In genomic region chr4:45672262-45673076, GRCm38 (mm10) we compare ENCODE assay signal across 12 mouse cellular contexts.
A peak's percentile ranks its signal among the peaks of the same experiment; 100 is the strongest.
DNase-seq lines count a peak whose midpoint lies in the region; ATAC-seq and TF ChIP-seq lines count a peak whose summit lies in the region.
"Had no signal": no experiment of that assay in that cellular context is flagged by ENCODE, and none has a peak within 500 bp of the region (broad histone marks: within the 10 kb centered on the region; RNA-seq: fewer than 3 reads in every experiment).

No protein-coding gene starts in this region.

- peaks cover 14% of the 10 kb centered on the region; the same call in 1 of the 2 replicates for H3K4me1 ChIP-seq in hindbrain, postnatal 0 days (ENCODE audit: insufficient read depth, low read length)

- ATAC-seq in hindbrain, postnatal 0 days: peak; percentile 29; the same call in 1 of the 2 replicates

- peak; percentile 18 for DNase-seq in MN1 (ENCODE audit: low spot score)
- DNase-seq in embryo, embryonic 9.5 days (ENCODE audit: extremely low spot score): peak; percentile 10
- DNase-seq in hindbrain, postnatal 0 days (ENCODE audit: low spot score): peak; percentile 60
- peak; percentile 21 for DNase-seq in thymus, postnatal 0 days (ENCODE audit: low spot score)
- no peak for DNase-seq in urinary bladder, postnatal 36 days (ENCODE audit: low spot score in 2 of 2)
- DNase-seq in testis, postnatal 14 days (ENCODE audit: low spot score): no peak
- DNase-seq in natural killer cell, adult 2 months (ENCODE audit: low spot score in 2 of 2): no peak
- DNase-seq: adrenal gland, postnatal 14 days; cerebellum, adult 11 months; kidney, postnatal 10 days; lung, adult 2 months had no signal

- no peaks in the 10 kb centered on the region for H3K9me3 ChIP-seq in hindbrain, postnatal 0 days (ENCODE audit: low read length)

- no peak overlapping the region for H3K4me3 ChIP-seq in hindbrain, postnatal 0 days (ENCODE audit: low read length)

- no peaks in the 10 kb centered on the region for H3K36me3 ChIP-seq in hindbrain, postnatal 0 days (ENCODE audit: insufficient read depth, low read length)

- H3K27me3 ChIP-seq in hindbrain, postnatal 0 days (ENCODE audit: insufficient read depth, low read length): no peaks in the 10 kb centered on the region

- no peak overlapping the region for H3K9ac ChIP-seq in hindbrain, postnatal 0 days (replicated peaks; ENCODE audit: low read length)

- 20% methylated on average over 16 of the region's 16 CpGs for WGBS in hindbrain, postnatal 0 days

- no peak overlapping the region for H3K4me2 ChIP-seq in hindbrain, postnatal 0 days (ENCODE audit: low read depth, low read length)
- H3K4me2 ChIP-seq: heart, embryonic 11.5 days had no signal

- TF ChIP-seq CTCF in hindbrain, postnatal 0 days (IDR thresholded peaks at IDR 0.05; ENCODE audit: low read depth): no peak

- H3K27ac ChIP-seq in hindbrain, postnatal 0 days: peak overlapping the region; percentile 21; the same call in 1 of the 2 replicates

Comparison
In these comparisons a context has a peak if more than half of its experiments do, and no peak if none do; other contexts are left out.
1. DNase-seq: peak in MN1 (single experiment), embryo, embryonic 9.5 days (single experiment), hindbrain, postnatal 0 days (single experiment) and thymus, postnatal 0 days (single experiment); none in urinary bladder, postnatal 36 days (0 of 2), testis, postnatal 14 days (single experiment) and natural killer cell, adult 2 months (0 of 2).